Mouse (Mus musculus): Measurements from ENCODE around the gene Sntg2.

Gene Sntg2

DNA sequence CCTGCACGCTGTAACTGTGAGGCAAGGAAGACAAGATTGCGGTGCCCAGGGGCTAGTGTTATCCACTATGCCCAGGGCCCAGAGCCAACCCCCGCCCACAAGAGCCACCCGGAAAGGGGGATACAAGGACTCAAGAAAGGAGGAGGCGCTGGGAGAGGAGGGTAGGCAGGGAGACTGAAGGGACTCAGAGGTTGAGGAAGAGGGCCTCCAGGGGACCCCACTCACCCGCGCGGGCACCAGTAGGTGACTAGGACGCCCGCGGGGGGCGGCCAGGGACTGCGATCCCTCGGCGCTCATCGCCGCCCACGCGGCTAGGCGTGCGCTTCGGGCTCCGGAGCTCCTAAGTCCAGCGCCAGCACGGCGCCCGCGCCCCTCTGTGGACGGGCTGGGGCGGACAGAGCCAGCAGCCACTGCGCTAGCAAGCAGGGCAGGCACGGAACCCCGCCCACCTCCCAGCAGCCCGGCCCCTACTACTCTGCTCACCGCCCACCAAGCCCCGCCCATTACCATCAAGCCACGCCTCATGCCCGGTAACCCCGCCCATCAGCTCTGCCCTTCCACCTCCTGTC is at the start of gene Sntg2:
Sntg2 (minus strand) TSS at position 443 of the 569 bp plus-strand sequence.
- peak in 1 of 2 experiments; percentile 5 for DNase-seq (ENCODE audit: low spot score in 2 of 2)

GRCm38 (mm10) chr12:30416547-30416946 is 43.4 kb upstream of the Sntg2 start:
- DNase-seq (ENCODE audit: low spot score in 2 of 2), result no peak

GRCm38 (mm10) chr12:30415981-30416380 is 42.8 kb upstream of the Sntg2 start:
- DNase-seq (ENCODE audit: low spot score in 2 of 2), result no peak

GRCm38 (mm10) chr12:30402651-30403050 is 29.5 kb upstream of the Sntg2 start:
- DNase-seq (ENCODE audit: low spot score in 2 of 2), result no peak

- no peak for DNase-seq (ENCODE audit: low spot score in 2 of 2)
These were observed 27.4 kb upstream of the Sntg2 start for GRCm38 (mm10) chr12:30400531-30400930.

GRCm38 (mm10) chr12:30400114-30400513 is 26.9 kb upstream of the Sntg2 start:
- no peak for DNase-seq (ENCODE audit: low spot score in 2 of 2)

- no peak for DNase-seq (ENCODE audit: low spot score in 2 of 2)
These were observed 882 bp downstream of the Sntg2 start for GRCm38 (mm10) chr12:30372293-30372692.

DNA sequence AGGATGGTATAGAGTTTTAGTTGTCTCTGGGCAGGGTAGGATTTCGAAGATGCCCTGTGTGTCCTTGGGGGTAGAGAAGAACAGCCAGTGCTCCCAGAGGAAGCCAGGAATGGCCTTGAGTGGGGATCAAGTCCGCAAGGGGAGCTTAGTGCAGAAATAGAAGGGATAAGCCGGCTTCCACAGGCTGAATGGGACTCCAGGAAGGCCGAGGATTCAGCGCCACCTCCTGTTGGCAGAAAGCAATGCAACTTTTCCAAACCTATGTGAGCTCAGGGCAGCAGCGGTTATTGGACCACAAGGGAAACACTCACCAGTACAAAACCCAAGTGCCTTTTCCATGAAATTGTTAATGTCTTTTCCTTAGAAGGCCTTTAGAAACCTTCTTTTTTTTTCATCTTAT is 3.4 kb downstream of the Sntg2 start:
- peak in 1 of 2 experiments; percentile 9 for DNase-seq (ENCODE audit: low spot score in 2 of 2)

- DNase-seq (ENCODE audit: low spot score in 2 of 2), result no peak
These were observed 4.0 kb downstream of the Sntg2 start for GRCm38 (mm10) chr12:30369141-30369540.

DNA sequence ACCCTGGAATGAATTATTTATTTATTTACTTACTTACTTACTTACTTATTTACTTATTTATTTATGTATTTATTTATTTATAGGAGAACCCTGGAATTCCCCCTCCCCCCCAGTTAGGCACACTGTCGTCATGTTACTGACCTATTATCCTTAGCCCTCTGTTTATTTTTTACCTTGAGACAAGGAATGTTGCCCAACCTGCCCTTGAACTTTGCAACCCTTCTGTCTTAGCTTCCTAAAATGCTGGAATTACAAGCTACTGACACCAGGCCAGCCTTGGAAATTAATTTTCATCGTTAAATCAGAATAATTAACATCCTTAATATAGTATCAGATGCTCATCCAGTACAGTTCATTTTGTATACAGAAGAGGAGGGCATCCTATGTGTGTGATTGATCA is 10.9 kb downstream of the Sntg2 start:
- no peak for DNase-seq (ENCODE audit: low spot score in 2 of 2)

GRCm38 (mm10) chr12:30357666-30358065 is 15.5 kb downstream of the Sntg2 start:
- no peak for DNase-seq (ENCODE audit: low spot score in 2 of 2)

GRCm38 (mm10) chr12:30352393-30352792 is 20.8 kb downstream of the Sntg2 start:
- DNase-seq (ENCODE audit: low spot score in 2 of 2), result no peak

DNA sequence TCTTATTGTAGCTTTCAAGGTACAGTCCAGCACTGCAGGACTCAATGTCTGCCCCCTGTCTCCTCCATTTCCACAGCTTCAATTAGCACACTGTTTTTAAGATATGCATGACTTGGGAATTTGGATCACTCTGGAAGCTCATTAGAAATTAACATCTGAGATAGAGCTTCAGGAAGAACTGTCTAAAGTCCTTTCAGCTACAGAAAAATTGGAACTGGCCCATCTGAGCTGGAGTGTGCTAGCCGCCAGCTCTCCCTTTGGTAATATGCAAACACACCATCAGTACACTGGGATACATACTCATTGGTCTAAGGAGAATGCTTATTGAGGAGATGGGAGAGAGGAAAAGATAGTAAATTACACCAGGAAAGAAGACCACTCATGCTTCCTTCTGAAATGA is 25.1 kb downstream of the Sntg2 start:
- DNase-seq (ENCODE audit: low spot score in 2 of 2), result no peak

DNA sequence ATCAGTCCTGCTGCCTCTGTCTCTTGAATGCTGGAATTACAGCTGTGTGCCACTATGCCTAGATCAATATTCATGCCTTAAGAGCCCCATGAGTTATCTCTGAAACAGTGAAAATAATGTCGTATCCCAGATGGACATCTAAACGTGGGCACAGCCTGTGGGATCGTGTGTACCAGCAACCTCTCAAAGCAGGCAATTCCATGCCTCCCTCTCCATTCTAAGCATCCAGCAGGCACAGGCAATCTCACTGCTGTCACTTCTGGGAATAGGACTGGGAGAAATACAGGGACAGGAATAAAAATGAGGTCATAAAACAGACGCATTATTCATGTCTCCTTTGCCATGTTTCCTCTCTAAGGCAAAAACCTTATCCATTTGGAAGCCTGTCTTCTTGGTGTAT is 25.9 kb downstream of the Sntg2 start:
- DNase-seq (ENCODE audit: low spot score in 2 of 2), result no peak

DNA sequence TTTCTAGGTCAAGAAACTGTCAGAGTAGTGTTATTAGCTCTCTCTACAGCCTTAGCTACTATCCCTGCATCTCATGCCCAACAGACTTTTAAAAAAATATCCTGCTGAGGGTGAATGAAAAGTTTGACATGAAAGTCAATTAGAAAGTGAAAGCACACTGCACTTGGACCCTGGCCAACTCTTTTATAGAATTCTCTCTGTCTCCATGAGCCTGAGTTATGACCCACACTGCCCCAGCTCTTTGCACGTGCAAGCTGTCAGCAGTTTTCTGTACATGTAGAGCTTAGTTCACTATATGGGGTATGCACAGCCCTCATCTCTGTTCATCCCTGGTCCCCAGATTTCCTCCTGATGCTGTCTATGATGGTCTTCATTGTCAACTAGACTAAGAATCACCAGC is 28.4 kb downstream of the Sntg2 start:
- DNase-seq (ENCODE audit: low spot score in 2 of 2), result no peak

GRCm38 (mm10) chr12:30336301-30336700 is 36.9 kb downstream of the Sntg2 start:
- DNase-seq (ENCODE audit: low spot score in 2 of 2), result no peak

DNA sequence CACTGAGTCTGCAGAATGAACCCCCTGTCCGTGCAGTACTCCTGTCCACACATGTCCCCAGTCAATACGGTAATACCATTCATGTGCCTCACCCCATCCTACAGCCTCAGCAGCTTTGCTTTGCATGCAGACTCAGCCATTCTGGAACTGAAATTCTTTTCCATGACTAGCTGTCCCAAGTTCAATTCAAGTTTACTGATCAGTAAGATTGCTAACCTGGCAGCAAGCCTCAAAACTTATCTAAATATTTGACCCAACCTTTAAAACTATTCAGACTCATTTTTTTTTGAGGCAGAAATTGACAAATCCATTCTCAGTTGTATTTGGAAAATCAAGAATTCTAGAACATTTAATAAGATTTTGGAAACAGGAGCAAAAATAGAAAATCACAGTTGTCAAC is 38.7 kb downstream of the Sntg2 start:
- no peak for DNase-seq (ENCODE audit: low spot score in 2 of 2)

DNA sequence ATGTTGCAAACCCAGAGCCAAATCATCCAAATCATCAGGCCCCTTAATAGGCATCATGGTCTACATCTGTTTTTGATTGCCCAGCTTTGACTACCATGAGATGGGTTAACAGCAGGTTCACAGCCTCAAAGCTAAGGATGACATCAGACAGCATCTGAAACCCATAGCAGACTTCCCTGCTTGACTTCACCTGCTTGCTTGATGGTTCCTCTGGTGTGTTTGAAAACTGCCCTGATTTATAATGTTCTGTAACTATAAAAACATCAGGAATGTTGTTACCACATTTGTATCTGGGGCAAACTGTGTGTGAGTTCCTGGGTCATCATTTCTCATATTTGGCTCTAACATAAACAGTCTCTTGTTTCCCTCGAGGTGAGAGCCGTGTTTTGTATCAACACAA is 55.2 kb downstream of the Sntg2 start:
- no peak for DNase-seq (ENCODE audit: low spot score in 2 of 2)

DNA sequence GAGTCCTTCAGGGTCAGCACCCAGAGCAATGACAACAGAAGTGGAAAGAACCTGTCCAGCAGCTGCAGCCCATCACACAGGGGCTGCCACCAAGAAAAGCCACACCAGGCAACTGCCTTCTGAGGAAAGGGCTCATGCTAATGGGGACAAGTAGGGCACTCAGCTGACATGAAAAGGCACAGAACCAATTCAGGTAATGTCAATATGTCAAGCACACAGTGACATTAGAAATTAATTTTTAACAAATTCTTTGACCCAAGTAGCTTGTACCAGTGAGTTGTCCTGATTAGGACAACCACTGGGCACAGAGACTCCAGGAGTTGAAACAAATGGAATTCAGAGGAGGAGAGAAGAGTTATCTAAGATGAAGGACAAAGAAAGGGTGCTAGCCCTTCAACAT is 60.2 kb downstream of the Sntg2 start:
- no peak for DNase-seq (ENCODE audit: low spot score in 2 of 2)

- DNase-seq (ENCODE audit: low spot score in 2 of 2), result no peak
These were observed 64.8 kb downstream of the Sntg2 start for GRCm38 (mm10) chr12:30308197-30308939.

DNA sequence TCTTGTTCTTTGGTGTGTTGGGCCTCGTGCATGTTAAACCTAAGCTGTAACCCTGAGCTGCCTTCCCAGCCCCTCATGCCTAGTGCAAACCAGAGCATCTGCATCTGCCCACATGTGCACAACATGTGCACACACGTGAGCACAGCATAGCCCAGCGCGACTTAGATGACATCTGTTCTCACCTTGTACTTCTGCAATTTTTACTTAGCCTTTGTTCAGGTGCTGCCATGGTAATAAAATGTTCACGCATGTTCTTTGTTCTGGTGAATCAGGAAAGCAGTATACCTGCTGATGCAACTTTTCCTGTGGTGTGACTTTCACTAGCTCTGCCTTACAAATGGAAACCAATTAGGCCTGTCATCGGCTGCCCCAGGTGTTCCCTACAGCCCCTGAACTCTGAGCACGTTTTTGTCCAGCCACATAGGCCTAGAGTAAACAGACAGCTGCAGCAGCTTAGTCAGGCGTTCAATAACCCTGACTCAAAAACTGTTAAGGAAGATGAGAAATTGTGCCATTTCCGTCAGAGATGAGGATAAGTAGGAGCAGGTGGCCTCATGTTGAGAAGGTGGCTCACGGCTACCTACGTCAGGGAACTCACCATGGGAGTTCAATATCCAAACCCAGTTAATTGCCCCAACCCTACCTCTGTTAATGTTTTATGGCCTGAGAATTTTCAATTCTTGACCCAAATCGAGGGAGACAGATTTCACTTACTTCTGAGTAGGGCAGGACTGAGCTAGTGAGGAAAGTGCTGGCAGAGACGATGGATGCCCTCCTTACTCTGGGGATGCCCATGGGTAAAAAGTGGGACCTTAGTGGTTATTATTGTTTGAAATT is 80.2 kb downstream of the Sntg2 start:
- DNase-seq (ENCODE audit: low spot score in 2 of 2), result no peak

- no peak for DNase-seq (ENCODE audit: low spot score in 2 of 2)
These were observed 86.1 kb downstream of the Sntg2 start for GRCm38 (mm10) chr12:30286888-30287573.

Measured in spleen, postnatal 14 days (tissue).